Mouse (Mus musculus) embryonic facial prominence, embryonic 11.5 days (tissue): ENCODE measurements around the gene Amelx. TPM values are rescaled to one million over a fixed set of nuclear protein-coding genes. Genes with fewer than 3 reads are reported as not detected.

Experiments used
- ATAC-seq: fragments of 200-750 bp; cut with Nextera tagmentation; replicated peaks from 2 replicates; pipeline ENCODE4 v1.8.0; 2017; ENCODE audit warnings: low read depth; ENCODE audit not compliant: insufficient number of reproducible peaks, low FRiP score, low TSS enrichment
- DNase-seq: peaks from one replicate; pipeline ENCODE4 v3.0.0-alpha.2; 2015; ENCODE audit warnings: low spot score
- H3K27ac ChIP-seq: fragments of 300-500 bp; sonication (generic); replicated peaks from 2 replicates; pipeline ENCODE4 v1.5.1; 2014; ENCODE audit warnings: mild to moderate bottlenecking, low read depth, low read length, control low read depth
- H3K27me3 ChIP-seq: fragments of 300-500 bp; sonication (generic); 2 replicates; pipeline ENCODE4 v1.6.1; 2014; ENCODE audit warnings: mild to moderate bottlenecking, low read length, moderate library complexity, mixed read lengths; ENCODE audit not compliant: control insufficient read depth, insufficient read depth
- H3K36me3 ChIP-seq: fragments of 300-500 bp; sonication (generic); replicated peaks from 2 replicates; pipeline ENCODE4 v1.6.1; 2014; ENCODE audit warnings: low read depth, mild to moderate bottlenecking, low read length, moderate library complexity, mixed read lengths; ENCODE audit not compliant: control insufficient read depth, insufficient read depth
- H3K4me1 ChIP-seq: fragments of 300-500 bp; sonication (generic); 2 replicates; pipeline ENCODE4 v1.6.1; 2014; ENCODE audit warnings: low read length, mixed read lengths; ENCODE audit not compliant: control insufficient read depth, insufficient read depth
- H3K4me2 ChIP-seq: fragments of 300-500 bp; sonication (generic); 2 replicates; pipeline ENCODE4 v1.6.1; 2014; ENCODE audit warnings: low read depth, mild to moderate bottlenecking, control low read depth, low read length, moderate library complexity
- H3K4me3 ChIP-seq: fragments of 300-500 bp; sonication (generic); 2 replicates; pipeline ENCODE4 v1.5.1; 2014; ENCODE audit warnings: low read depth, low read length, control low read depth
- H3K9ac ChIP-seq: fragments of 300-500 bp; sonication (generic); replicated peaks from 2 replicates; pipeline ENCODE4 v1.6.1; 2014; ENCODE audit warnings: mild to moderate bottlenecking, control low read depth, low read length
- H3K9me3 ChIP-seq: fragments of 300-500 bp; sonication (generic); replicated peaks from 2 replicates; pipeline ENCODE4 v1.6.1; 2016; ENCODE audit warnings: mild to moderate bottlenecking, low read length, inconsistent platforms, mixed read lengths; ENCODE audit not compliant: control insufficient read depth
- WGBS: fragments of 180-500 bp; shearing (Covaris S2); extraction: QIAGEN DNeasy Blood & Tissue Kit; methylation state at CpG from one replicate; pipeline ENCODE4 v1.1.7; 2014; 5-methylcytosine and 5-hydroxymethylcytosine counted together
- polyA plus RNA-seq: library from polyadenylated mRNA; unstranded; fragments of >200 nt; fragmentation: Nextera tagmentation; extraction: Ambion mirVana; gene quantifications from 2 replicates; pipeline ENCODE4 v1.2.1, GENCODE M21; 2014

Amelx gene
- polyA plus RNA-seq, result not detected in 2 replicates

- Histone ChIP-seq H3K9me3 (no peaks in the 10 kb centered on the region), H3K4me2 (no peak within 1 kb of the TSS), H3K27me3 (no peaks in the 10 kb centered on the region), H3K4me3 (no peak within 1 kb of the TSS), H3K4me1 (no peaks in the 10 kb centered on the region), H3K27ac (no peak within 1 kb of the TSS), H3K36me3 (no peaks in the 10 kb centered on the region), H3K9ac (no peak within 1 kb of the TSS)
- no peak for DNase-seq
- no peak for ATAC-seq
- 82% methylated on average over 5 of the region's 5 CpGs for WGBS
Observed at GRCm38 (mm10) chrX:169187100-169187499, at the start of gene Amelx. Gene Amelx (minus strand): TSS chrX:169187200.

- H3K4me3 ChIP-seq, result no peak overlapping the region
- ATAC-seq (no peak), DNase-seq (no peak)
- WGBS, result 82% methylated on average over 3 of the region's 3 CpGs
- no peak overlapping the region for H3K4me2 ChIP-seq
- no peak overlapping the region for H3K9ac ChIP-seq
- no peaks in the 10 kb centered on the region for H3K27me3 ChIP-seq
- H3K27ac ChIP-seq, result no peak overlapping the region
- H3K4me1 ChIP-seq, result no peaks in the 10 kb centered on the region
- no peaks in the 10 kb centered on the region for H3K9me3 ChIP-seq
- no peaks in the 10 kb centered on the region for H3K36me3 ChIP-seq
Observed at GRCm38 (mm10) chrX:169222357-169223062, 35.5 kb upstream of the Amelx start.

- no peaks in the 10 kb centered on the region for H3K9me3 ChIP-seq
- H3K4me3 ChIP-seq, result no peak overlapping the region
- DNase-seq (no peak), ATAC-seq (no peak)
- H3K4me2 ChIP-seq, result no peak overlapping the region
- no peaks in the 10 kb centered on the region for H3K27me3 ChIP-seq
- WGBS, result 60% methylated on average over 8 of the region's 8 CpGs
- no peak overlapping the region for H3K9ac ChIP-seq
- no peak overlapping the region for H3K27ac ChIP-seq
- H3K36me3 ChIP-seq, result no peaks in the 10 kb centered on the region
- no peaks in the 10 kb centered on the region for H3K4me1 ChIP-seq
Observed at GRCm38 (mm10) chrX:169220064-169220463, 33.1 kb upstream of the Amelx start.

GRCm38 (mm10) chrX:169210019-169210418 lies 23.0 kb upstream of the Amelx start:
- Histone ChIP-seq H3K9me3 (no peaks in the 10 kb centered on the region), H3K4me3 (no peak overlapping the region), H3K27me3 (no peaks in the 10 kb centered on the region), H3K27ac (no peak overlapping the region), H3K36me3 (no peaks in the 10 kb centered on the region), H3K9ac (no peak overlapping the region), H3K4me2 (no peak overlapping the region), H3K4me1 (no peaks in the 10 kb centered on the region)
- 67% methylated on average over 3 of the region's 3 CpGs for WGBS
- no peak for ATAC-seq
- DNase-seq, result no peak

DNA sequence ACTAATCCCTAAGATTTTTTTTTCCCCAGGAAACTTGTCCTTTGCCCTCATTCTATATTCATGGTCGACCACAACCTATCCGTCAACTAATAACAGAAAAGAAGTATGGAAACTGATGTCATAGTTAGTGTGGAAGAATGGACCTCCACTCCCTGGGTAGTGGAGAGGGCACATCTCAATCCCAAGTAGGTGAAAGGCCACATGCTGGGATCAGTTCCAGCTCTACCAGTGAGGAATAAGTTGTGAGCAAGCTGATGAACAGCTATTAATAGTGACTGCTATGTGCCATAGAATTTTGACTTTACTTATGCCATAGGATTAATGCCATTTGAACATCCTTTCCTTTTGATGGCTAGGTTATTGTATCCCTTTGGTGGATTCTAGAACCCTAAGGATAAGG lies 8.4 kb downstream of the Amelx start:
- no peak overlapping the region for H3K4me3 ChIP-seq
- WGBS, result 70% methylated on average over 2 of the region's 2 CpGs
- no peaks in the 10 kb centered on the region for H3K27me3 ChIP-seq
- no peaks in the 10 kb centered on the region for H3K4me1 ChIP-seq
- H3K36me3 ChIP-seq, result no peaks in the 10 kb centered on the region
- no peak overlapping the region for H3K4me2 ChIP-seq
- H3K9me3 ChIP-seq, result no peaks in the 10 kb centered on the region
- H3K27ac ChIP-seq, result no peak overlapping the region
- H3K9ac ChIP-seq, result no peak overlapping the region
- no peak for ATAC-seq
- DNase-seq, result no peak

GRCm38 (mm10) chrX:169173796-169174195 lies 13.2 kb downstream of the Amelx start:
- no peak for DNase-seq

DNA sequence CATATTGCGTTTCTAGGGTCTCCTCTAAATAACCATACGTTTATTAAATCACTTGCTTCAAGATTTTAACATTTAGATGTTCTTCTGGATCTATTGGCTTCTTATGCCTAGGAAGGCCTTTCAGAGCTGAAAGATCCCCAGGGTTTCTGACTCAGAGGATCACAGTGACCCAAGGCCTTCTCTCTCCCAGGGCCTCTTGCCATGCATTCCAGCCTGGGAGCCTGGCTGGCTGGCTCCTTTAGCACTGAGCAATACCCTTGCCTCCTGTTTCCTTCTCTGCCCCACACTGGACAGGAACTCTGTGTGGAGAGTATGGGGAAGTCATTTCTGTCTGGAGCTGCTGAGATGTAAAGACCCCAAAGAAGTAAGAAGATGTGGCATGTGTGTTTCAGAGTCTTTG lies 16.0 kb downstream of the Amelx start:
- 84% methylated on average over 2 of the region's 2 CpGs for WGBS
- Histone ChIP-seq H3K27ac (no peak overlapping the region), H3K4me1 (no peaks in the 10 kb centered on the region), H3K9me3 (no peaks in the 10 kb centered on the region), H3K27me3 (no peaks in the 10 kb centered on the region), H3K9ac (no peak overlapping the region), H3K36me3 (no peaks in the 10 kb centered on the region), H3K4me2 (no peak overlapping the region), H3K4me3 (no peak overlapping the region)
- no peak for ATAC-seq
- DNase-seq, result no peak

More at GRCm38 (mm10) chrX:169173796-169174195, 13.2 kb downstream of the Amelx start:
- H3K4me1 ChIP-seq, result no peaks in the 10 kb centered on the region
- H3K9me3 ChIP-seq, result no peaks in the 10 kb centered on the region
- ATAC-seq, result no peak
- no peaks in the 10 kb centered on the region for H3K27me3 ChIP-seq
- H3K4me3 ChIP-seq, result no peak overlapping the region
- no peak overlapping the region for H3K4me2 ChIP-seq
- 67% methylated on average over 1 of the region's 1 CpGs for WGBS
- no peaks in the 10 kb centered on the region for H3K36me3 ChIP-seq
- no peak overlapping the region for H3K27ac ChIP-seq
- no peak overlapping the region for H3K9ac ChIP-seq

DNA sequence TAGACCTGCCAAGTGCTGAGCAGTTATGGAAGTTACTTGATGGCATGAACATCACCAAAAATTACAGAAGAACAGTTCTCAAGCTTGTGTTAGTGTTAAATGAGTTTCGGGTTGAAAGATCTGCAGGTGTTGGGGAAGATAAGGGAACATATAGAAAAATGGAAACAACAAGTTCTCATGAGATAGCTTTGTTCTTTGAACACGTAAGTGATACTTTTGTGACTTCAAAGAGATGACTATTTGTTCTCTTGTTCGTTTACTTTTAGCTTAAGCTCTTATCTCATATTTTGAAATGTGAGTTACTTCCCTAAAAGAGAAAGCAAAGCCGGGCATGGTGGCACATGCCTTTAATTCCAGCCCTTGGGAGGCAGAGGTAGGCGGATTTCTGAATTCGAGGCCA lies 28.6 kb downstream of the Amelx start:
- no peaks in the 10 kb centered on the region for H3K36me3 ChIP-seq
- no peak overlapping the region for H3K9ac ChIP-seq
- no peaks in the 10 kb centered on the region for H3K9me3 ChIP-seq
- WGBS, result 82% methylated on average over 6 of the region's 6 CpGs
- ATAC-seq (no peak), DNase-seq (no peak)
- no peaks in the 10 kb centered on the region for H3K27me3 ChIP-seq
- no peak overlapping the region for H3K4me3 ChIP-seq
- H3K4me2 ChIP-seq, result no peak overlapping the region
- H3K27ac ChIP-seq, result no peak overlapping the region
- no peaks in the 10 kb centered on the region for H3K4me1 ChIP-seq
